Mouse (Mus musculus): ENCODE results near the gene Pfkfb3.

Gene Pfkfb3

GRCm38 (mm10) chr2:11552297-11552821 is 1.5 kb downstream of the Pfkfb3 start:
- CTCF ChIA-PET: interaction anchor here (0.8 to 1.0 kb wide), 2 partner anchors 15 to 221 kb away, joined by 3 read pairs; no protein-coding TSS in a partner anchor

GRCm38 (mm10) chr2:11551726-11552125 is 2.2 kb downstream of the Pfkfb3 start:
- CTCF ChIA-PET: no interaction called here

GRCm38 (mm10) chr2:11548508-11548907 is 5.4 kb downstream of the Pfkfb3 start:
- CTCF ChIA-PET: no interaction called here

GRCm38 (mm10) chr2:11547609-11548008 is 6.3 kb downstream of the Pfkfb3 start:
- CTCF ChIA-PET: interaction anchor here (0.6 to 0.7 kb wide), 2 partner anchors 14 to 1640 kb away, joined by 5 to 8 read pairs; no protein-coding TSS in a partner anchor

GRCm38 (mm10) chr2:11546091-11546490 is 7.8 kb downstream of the Pfkfb3 start:
- CTCF ChIA-PET: interaction anchor here (0.6 to 1.0 kb wide), 2 partner anchors 9 to 47 kb away, joined by 3 to 10 read pairs; no protein-coding TSS in a partner anchor

- CTCF ChIA-PET: interaction anchor here (0.6 to 1.0 kb wide), 2 partner anchors 10 to 46 kb away, joined by 3 to 10 read pairs; no protein-coding TSS in a partner anchor
Measured at GRCm38 (mm10) chr2:11545380-11545779, 8.5 kb downstream of the Pfkfb3 start.

- CTCF ChIA-PET: interaction anchor here (1.3 kb wide), 1 partner anchor 206 kb away, joined by 4 read pairs; no protein-coding TSS in a partner anchor
Measured at GRCm38 (mm10) chr2:11544342-11544741, 9.5 kb downstream of the Pfkfb3 start.

GRCm38 (mm10) chr2:11543158-11543557 is 10.7 kb downstream of the Pfkfb3 start:
- CTCF ChIA-PET: interaction anchor here (0.5 to 1.4 kb wide), 7 partner anchors 11 to 212 kb away, joined by 3 to 11 read pairs (median 4); partner anchors contain the start of gene Pfkfb3

- CTCF ChIA-PET: interaction anchor here (0.5 to 1.4 kb wide), 7 partner anchors 11 to 212 kb away, joined by 3 to 11 read pairs (median 3); no protein-coding TSS in a partner anchor
Measured at GRCm38 (mm10) chr2:11542640-11543039, 11.2 kb downstream of the Pfkfb3 start.

GRCm38 (mm10) chr2:11542121-11542520 is 11.8 kb downstream of the Pfkfb3 start:
- CTCF ChIA-PET: interaction anchor here (0.8 to 1.4 kb wide), 5 partner anchors 10 to 211 kb away, joined by 3 to 11 read pairs (median 4); no protein-coding TSS in a partner anchor

GRCm38 (mm10) chr2:11541528-11541927 is 12.3 kb downstream of the Pfkfb3 start:
- CTCF ChIA-PET: interaction anchor here (0.7 to 1.4 kb wide), 3 partner anchors 10 to 61 kb away, joined by 3 to 4 read pairs (median 3); no protein-coding TSS in a partner anchor

GRCm38 (mm10) chr2:11535966-11536365 is 17.9 kb downstream of the Pfkfb3 start:
- CTCF ChIA-PET: no interaction called here

GRCm38 (mm10) chr2:11535412-11535928 is 18.4 kb downstream of the Pfkfb3 start:
- CTCF ChIA-PET: no interaction called here

- CTCF ChIA-PET: no interaction called here
Measured at GRCm38 (mm10) chr2:11534826-11535225, 19.1 kb downstream of the Pfkfb3 start.

GRCm38 (mm10) chr2:11530101-11530500 is 23.8 kb downstream of the Pfkfb3 start:
- CTCF ChIA-PET: no interaction called here

GRCm38 (mm10) chr2:11526063-11526462 is 27.8 kb downstream of the Pfkfb3 start:
- CTCF ChIA-PET: no interaction called here

- CTCF ChIA-PET: interaction anchor here (0.5 kb wide), 1 partner anchor 193 kb away, joined by 10 read pairs; no protein-coding TSS in a partner anchor
Measured at GRCm38 (mm10) chr2:11524736-11525135, 29.1 kb downstream of the Pfkfb3 start.

- CTCF ChIA-PET: no interaction called here
Measured at GRCm38 (mm10) chr2:11521758-11522157, 32.1 kb downstream of the Pfkfb3 start.

GRCm38 (mm10) chr2:11520786-11521185 is 33.1 kb downstream of the Pfkfb3 start:
- CTCF ChIA-PET: no interaction called here

- CTCF ChIA-PET: no interaction called here
Measured at GRCm38 (mm10) chr2:11515828-11516227, 38.0 kb downstream of the Pfkfb3 start.

- CTCF ChIA-PET: interaction anchor here (0.6 kb wide), 1 partner anchor 375 kb away, joined by 3 read pairs; no protein-coding TSS in a partner anchor
Measured at GRCm38 (mm10) chr2:11513057-11513967, 40.6 kb downstream of the Pfkfb3 start.

- CTCF ChIA-PET: interaction anchor here (0.7 kb wide), 1 partner anchor 172 kb away, joined by 3 read pairs; no protein-coding TSS in a partner anchor
Measured at GRCm38 (mm10) chr2:11512127-11512526, 41.8 kb downstream of the Pfkfb3 start.

Data from spleen, embryonic (tissue).